Mouse (Mus musculus) neural tube, embryonic 11.5 days (tissue): Measurements from ENCODE around the gene Gipc2. TPM values are rescaled to one million over a fixed set of nuclear protein-coding genes. Genes with fewer than 3 reads are reported as not detected.
A peak's percentile ranks its signal among the peaks of the same experiment; 100 is the strongest.

Experiments used
- ATAC-seq: fragments of 200-750 bp; cut with Nextera tagmentation; 2 replicates; pipeline ENCODE4 v1.8.0; 2017; ENCODE audit warnings: moderate number of reproducible peaks, mild to moderate bottlenecking, moderate TSS enrichment, moderate library complexity; ENCODE audit not compliant: insufficient read depth, low FRiP score, low TSS enrichment
- DNase-seq: peaks from one replicate; pipeline ENCODE4 v3.0.0-alpha.2; 2015; ENCODE audit warnings: low spot score
- H3K27ac ChIP-seq: fragments of 300-500 bp; sonication (generic); 2 replicates; pipeline ENCODE4 v1.5.1; 2014; ENCODE audit warnings: low read depth, mild to moderate bottlenecking, low read length
- H3K27me3 ChIP-seq: fragments of 300-500 bp; sonication (generic); 2 replicates; pipeline ENCODE4 v1.6.1; 2014; ENCODE audit warnings: mild to moderate bottlenecking, low read length, mixed read lengths; ENCODE audit not compliant: control insufficient read depth, insufficient read depth
- H3K36me3 ChIP-seq: fragments of 300-500 bp; sonication (generic); 2 replicates; pipeline ENCODE4 v1.6.1; 2014; ENCODE audit warnings: mild to moderate bottlenecking, low read length, moderate library complexity, mixed read lengths; ENCODE audit not compliant: control insufficient read depth, insufficient read depth
- H3K4me1 ChIP-seq: fragments of 300-500 bp; sonication (generic); 2 replicates; pipeline ENCODE4 v1.6.1; 2014; ENCODE audit warnings: low read length, mixed read lengths; ENCODE audit not compliant: control insufficient read depth, insufficient read depth
- H3K4me2 ChIP-seq: fragments of 300-500 bp; sonication (generic); 2 replicates; pipeline ENCODE4 v1.6.1; 2014; ENCODE audit warnings: low read depth, mild to moderate bottlenecking, moderate library complexity
- H3K4me3 ChIP-seq: fragments of 300-500 bp; sonication (generic); 2 replicates; pipeline ENCODE4 v1.5.1; 2014; ENCODE audit warnings: low read depth, low read length
- H3K9ac ChIP-seq: fragments of 300-500 bp; sonication (generic); 2 replicates; pipeline ENCODE4 v1.6.1; 2014; ENCODE audit warnings: mild to moderate bottlenecking, low read length
- H3K9me3 ChIP-seq: fragments of 300-500 bp; sonication (generic); 2 replicates; pipeline ENCODE4 v1.6.1; 2016; ENCODE audit warnings: low read length; ENCODE audit not compliant: control insufficient read depth
- WGBS: fragments of 180-500 bp; shearing (Covaris S2); extraction: QIAGEN DNeasy Blood & Tissue Kit; methylation state at CpG from one replicate; pipeline ENCODE4 v1.1.7; 2014; 5-methylcytosine and 5-hydroxymethylcytosine counted together
- polyA plus RNA-seq: library from polyadenylated mRNA; unstranded; fragments of >200 nt; fragmentation: Nextera tagmentation; extraction: Ambion mirVana; gene quantifications from 2 replicates; pipeline ENCODE4 v1.2.1, GENCODE M21; 2014

Gipc2 gene
- polyA plus RNA-seq, 1 experiment from 2014 or later: 1.1 TPM

- no peak for DNase-seq
- Histone ChIP-seq H3K9me3 (no peaks in the 10 kb centered on the region), H3K4me2 (peak overlapping the region; percentile 51), H3K27ac (no peak overlapping the region), H3K36me3 (no peaks in the 10 kb centered on the region), H3K9ac (peak overlapping the region; percentile 5), H3K4me1 (peaks cover 2% of the 10 kb centered on the region; the same call in 1 of the 2 replicates), H3K4me3 (peak overlapping the region; percentile 35), H3K27me3 (no peaks in the 10 kb centered on the region)
- 22% methylated on average over 7 of the region's 7 CpGs for WGBS
- ATAC-seq: no peak
Measured at GRCm38 (mm10) chr3:152193177-152193576, 27.1 kb upstream of the Gipc2 start.

- H3K27ac ChIP-seq: no peak overlapping the region
- DNase-seq (no peak), ATAC-seq (no peak)
- H3K4me2 ChIP-seq: peak overlapping the region; percentile 36
- 45% methylated on average over 9 of the region's 11 CpGs for WGBS
- H3K4me3 ChIP-seq: peak overlapping the region; percentile 17
- H3K4me1 ChIP-seq: peaks cover 2% of the 10 kb centered on the region; the same call in 1 of the 2 replicates
- 0 out of 2 replicates have a peak overlapping the region, but pooled peaks have one; percentile 3 for H3K9ac ChIP-seq
- H3K27me3 ChIP-seq: no peaks in the 10 kb centered on the region
- H3K36me3 ChIP-seq: no peaks in the 10 kb centered on the region
- no peaks in the 10 kb centered on the region for H3K9me3 ChIP-seq
Measured at GRCm38 (mm10) chr3:152192238-152192931, 26.4 kb upstream of the Gipc2 start.

- DNase-seq: peak; percentile 27
- WGBS: 33% methylated on average over 6 of the region's 6 CpGs
- no peaks in the 10 kb centered on the region for H3K27me3 ChIP-seq
Measured at GRCm38 (mm10) chr3:152191791-152192237, 25.8 kb upstream of the Gipc2 start.

GRCm38 (mm10) chr3:152190679-152191477, 24.8 kb upstream of the Gipc2 start:
- ATAC-seq: no peak
- no peak overlapping the region for H3K9ac ChIP-seq
- H3K4me2 ChIP-seq: 0 out of 2 replicates have a peak overlapping the region, but pooled peaks have one; percentile 6
- peaks cover 2% of the 10 kb centered on the region; the same call in 1 of the 2 replicates for H3K4me1 ChIP-seq
- H3K9me3 ChIP-seq: no peaks in the 10 kb centered on the region
- no peak overlapping the region for H3K27ac ChIP-seq
- 83% methylated on average over 9 of the region's 9 CpGs for WGBS
- no peaks in the 10 kb centered on the region for H3K27me3 ChIP-seq
- no peak for DNase-seq
- H3K4me3 ChIP-seq: no peak overlapping the region
- H3K36me3 ChIP-seq: no peaks in the 10 kb centered on the region; the same call in 1 of the 2 replicates

More at GRCm38 (mm10) chr3:152191791-152192237, 25.8 kb upstream of the Gipc2 start:
- Histone ChIP-seq H3K4me1 (peaks cover 2% of the 10 kb centered on the region; the same call in 1 of the 2 replicates), H3K9me3 (no peaks in the 10 kb centered on the region), H3K9ac (peak overlapping the region; percentile 3; the same call in 1 of the 2 replicates), H3K4me2 (peak overlapping the region; percentile 36), H3K36me3 (no peaks in the 10 kb centered on the region; the same call in 1 of the 2 replicates), H3K4me3 (peak overlapping the region; percentile 17), H3K27ac (no peak overlapping the region)
- no peak; the same call in 1 of the 2 replicates for ATAC-seq

DNA sequence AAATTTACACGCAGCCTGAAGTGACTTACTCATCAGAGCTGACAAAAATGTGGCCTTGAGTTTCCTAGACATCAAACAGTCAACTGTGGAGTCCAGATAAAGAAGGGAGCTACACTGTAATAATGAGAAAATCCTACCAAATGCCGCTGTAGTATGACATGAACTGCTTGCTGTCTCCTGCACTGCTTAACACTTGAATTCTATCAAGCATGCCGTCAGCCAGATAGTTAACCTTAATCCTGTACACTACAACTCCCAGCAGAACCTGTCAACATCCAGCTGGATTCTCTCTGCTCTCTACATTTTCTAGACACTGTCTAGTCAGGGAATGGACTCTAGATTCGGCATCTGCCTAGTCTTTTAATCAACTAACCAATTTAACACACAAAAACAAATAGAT, 23.3 kb upstream of the Gipc2 start:
- H3K9ac ChIP-seq: no peak overlapping the region
- H3K4me2 ChIP-seq: no peak overlapping the region
- H3K4me3 ChIP-seq: no peak overlapping the region
- DNase-seq: no peak
- H3K36me3 ChIP-seq: no peaks in the 10 kb centered on the region; the same call in 1 of the 2 replicates
- H3K27ac ChIP-seq: no peak overlapping the region
- WGBS: 84% methylated on average over 4 of the region's 4 CpGs
- ATAC-seq: no peak
- H3K4me1 ChIP-seq: peaks cover 2% of the 10 kb centered on the region; the same call in 1 of the 2 replicates
- no peaks in the 10 kb centered on the region for H3K27me3 ChIP-seq
- H3K9me3 ChIP-seq: no peaks in the 10 kb centered on the region

DNA sequence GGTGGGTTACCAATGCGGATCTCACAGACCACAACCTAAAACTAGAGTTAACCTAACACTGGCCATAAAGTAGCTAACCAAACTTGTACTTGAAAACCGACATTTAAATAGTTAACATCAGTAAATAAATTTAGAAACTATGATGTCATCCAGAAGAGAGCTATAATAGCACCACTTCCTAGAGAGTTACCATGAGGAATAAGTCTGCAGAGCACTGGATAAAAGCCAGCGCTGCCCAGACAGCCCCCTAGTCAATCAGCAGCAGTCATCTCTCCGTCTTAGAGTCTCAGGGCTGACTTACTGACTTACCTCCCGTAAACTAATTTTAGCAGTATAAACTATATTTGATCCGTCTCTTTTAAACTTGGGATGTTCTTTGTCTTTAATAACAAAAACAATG, 20.1 kb upstream of the Gipc2 start:
- Histone ChIP-seq H3K4me1 (no peaks in the 10 kb centered on the region), H3K9me3 (no peaks in the 10 kb centered on the region), H3K27me3 (no peaks in the 10 kb centered on the region), H3K4me2 (no peak overlapping the region), H3K36me3 (no peaks in the 10 kb centered on the region; the same call in 1 of the 2 replicates), H3K9ac (no peak overlapping the region), H3K27ac (no peak overlapping the region), H3K4me3 (no peak overlapping the region)
- ATAC-seq (no peak), DNase-seq (no peak)
- 94% methylated on average over 6 of the region's 6 CpGs for WGBS

DNA sequence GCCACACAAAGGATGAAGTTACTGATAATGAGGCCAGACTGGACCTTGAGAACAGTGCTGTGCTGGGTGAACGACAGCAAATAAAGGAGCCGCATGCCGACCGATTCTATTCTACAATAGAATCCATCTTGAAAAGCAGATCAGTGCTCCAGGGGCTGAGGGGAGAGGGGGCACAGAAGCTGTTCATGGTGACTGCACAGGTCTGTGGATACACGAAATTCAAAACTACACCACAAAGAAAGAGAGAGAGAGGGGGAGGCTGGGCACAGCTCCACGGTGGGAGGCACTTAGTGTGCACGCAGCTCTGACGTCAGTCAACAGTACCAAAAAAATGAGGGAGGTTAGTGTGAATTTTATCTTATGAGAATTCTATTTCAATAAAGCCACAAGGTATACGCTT, 17.5 kb upstream of the Gipc2 start:
- Histone ChIP-seq H3K4me1 (no peaks in the 10 kb centered on the region), H3K27ac (no peak overlapping the region), H3K27me3 (no peaks in the 10 kb centered on the region), H3K36me3 (no peaks in the 10 kb centered on the region; the same call in 1 of the 2 replicates), H3K4me2 (no peak overlapping the region), H3K4me3 (no peak overlapping the region), H3K9ac (no peak overlapping the region), H3K9me3 (no peaks in the 10 kb centered on the region)
- DNase-seq: no peak
- 77% methylated on average over 9 of the region's 9 CpGs for WGBS
- ATAC-seq: no peak

DNA sequence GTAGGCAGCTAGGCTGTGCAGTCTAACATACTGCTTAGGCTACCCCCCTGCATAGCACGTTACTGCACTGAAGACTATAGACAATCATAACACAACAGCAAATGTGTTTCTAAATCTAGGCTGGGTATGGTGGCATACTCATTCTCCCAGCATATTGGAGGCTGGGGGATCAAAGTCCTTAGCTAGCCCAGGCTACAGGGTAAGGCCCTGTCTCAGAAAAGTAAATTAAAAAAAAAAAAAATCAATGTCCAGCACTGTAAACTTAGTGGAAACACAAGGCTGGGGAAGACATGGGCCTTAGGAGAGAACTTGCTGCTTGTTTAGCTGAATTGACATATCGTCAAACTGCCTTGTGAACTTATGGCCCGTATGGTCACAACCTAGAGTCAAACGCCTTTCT, 14.6 kb upstream of the Gipc2 start:
- no peaks in the 10 kb centered on the region for H3K4me1 ChIP-seq
- no peak overlapping the region for H3K4me3 ChIP-seq
- H3K27me3 ChIP-seq: no peaks in the 10 kb centered on the region
- ATAC-seq (no peak), DNase-seq (no peak)
- WGBS: 83% methylated on average over 4 of the region's 4 CpGs
- no peak overlapping the region for H3K4me2 ChIP-seq
- H3K9ac ChIP-seq: no peak overlapping the region
- no peaks in the 10 kb centered on the region for H3K36me3 ChIP-seq
- H3K27ac ChIP-seq: no peak overlapping the region
- no peaks in the 10 kb centered on the region for H3K9me3 ChIP-seq
